In genomic region chr19:27254756-27255155, GRCm38 (mm10) we compare ENCODE assay signal across 19 mouse cellular contexts. TPM values are rescaled to one million over a fixed set of nuclear protein-coding genes. Genes with fewer than 3 reads are reported as not detected.
"Had no signal": no experiment of that assay in that cellular context is flagged by ENCODE, and none has a peak within 500 bp of the region (broad histone marks: within the 10 kb centered on the region; RNA-seq: fewer than 3 reads in every experiment).

No protein-coding gene starts in this region.

- H3K27me3 ChIP-seq: limb, embryonic 13.5 days; liver, embryonic 12.5 days; liver, embryonic 15.5 days had no signal

- H3K9me3 ChIP-seq: limb, embryonic 10.5 days; limb, embryonic 13.5 days; liver, embryonic 12.5 days; liver, embryonic 15.5 days had no signal

- H3K27ac ChIP-seq: hindbrain, postnatal 0 days; layer of hippocampus, adult 2 months; limb, embryonic 10.5 days; limb, embryonic 13.5 days; liver, embryonic 12.5 days; liver, embryonic 15.5 days had no signal

- H3K4me3 ChIP-seq: layer of hippocampus, adult 2 months; limb, embryonic 10.5 days; limb, embryonic 13.5 days; liver, embryonic 12.5 days; liver, embryonic 15.5 days had no signal

- H3K4me2 ChIP-seq: limb, embryonic 13.5 days; liver, embryonic 12.5 days; liver, embryonic 15.5 days; midbrain, embryonic 11.5 days had no signal

- DNase-seq: layer of hippocampus, adult 9-11 months; liver; lung, adult 18-20 months; lung, postnatal 14 days; lung, postnatal 4 days; midbrain, embryonic 14.5 days; thymus, adult 18-20 months; thymus, postnatal 14 days; thymus, postnatal 4 days had no signal

- H3K36me3 ChIP-seq: limb, embryonic 10.5 days; limb, embryonic 13.5 days; liver, embryonic 12.5 days; liver, embryonic 15.5 days had no signal

- ATAC-seq: hindbrain, postnatal 0 days; inflammation-experienced regulatory T-cells, adult 6 months; intestine, embryonic 16.5 days; liver, embryonic 12.5 days had no signal

- H3K4me1 ChIP-seq: liver, embryonic 12.5 days; liver, embryonic 15.5 days had no signal

- H3K9ac ChIP-seq: limb, embryonic 13.5 days; liver, embryonic 12.5 days; liver, embryonic 15.5 days had no signal

RNA-seq across cellular contexts. Expression of gene Vldlr, which starts 38.5 kb away (rescaled TPM):
- total RNA-seq: megakaryocyte-erythroid progenitor cell, adult 5-6 weeks had no signal
